Mouse (Mus musculus) erythroblast, embryonic 14.5 days (primary cell): ENCODE results near the gene Crybg1.

Experiments
- GATA1 ChIP-seq: IDR thresholded peaks from 2 replicates; pipeline ENCODE4 v1.6.1; 2012; ENCODE audit warnings: low read length, inconsistent platforms, mixed read lengths
- TAL1 ChIP-seq: IDR thresholded peaks from 3 replicates; pipeline ENCODE4 v1.6.1; 2012; ENCODE audit warnings: low read length, inconsistent platforms, mixed read lengths

GRCm38 (mm10) chr10:43991268-43991667 lies 157.4 kb downstream of the Crybg1 start:
- TF ChIP-seq TAL1: no peak
- TF ChIP-seq GATA1: no peak
